Mouse (Mus musculus) bone marrow macrophage, adult 2 months (primary cell): Measurements from ENCODE around the gene Ankib1.

Source experiments
- CTCF ChIP-seq: IDR thresholded peaks from 2 replicates; pipeline ENCODE4 v1.5.1; 2012; ENCODE audit warnings: low read depth, mild to moderate bottlenecking, low read length, moderate library complexity
- POLR2A ChIP-seq: IDR thresholded peaks from 2 replicates; pipeline ENCODE4 v1.6.1; 2012; ENCODE audit warnings: mild to moderate bottlenecking, low read depth, low read length, borderline replicate concordance

DNA sequence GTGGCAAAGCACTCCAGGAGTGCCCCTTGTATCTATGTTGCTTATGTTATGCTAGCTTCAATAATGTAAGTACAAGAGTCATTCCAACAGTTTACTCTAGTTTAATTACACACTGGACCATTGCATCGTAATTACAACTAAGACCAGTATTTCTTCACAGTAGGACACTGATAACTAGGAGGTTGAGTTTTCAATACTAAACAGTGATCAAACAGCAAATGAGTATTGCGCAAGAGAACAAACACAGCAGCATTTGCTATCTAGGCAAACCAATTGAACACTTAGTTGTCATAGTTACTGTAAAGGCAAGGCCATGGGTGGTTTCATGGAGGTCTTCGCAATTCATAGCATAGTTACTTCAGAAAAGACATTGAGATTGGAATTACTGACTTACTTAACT lies 111.4 kb downstream of the Ankib1 start:
- TF ChIP-seq CTCF (no peak), POLR2A (no peak)
